Mouse (Mus musculus) cerebellum, adult 8-10 months (tissue): ENCODE data around the gene Ltbp1.
A peak's percentile ranks its signal among the peaks of the same experiment; 100 is the strongest.

ENCODE experiments used
- DNase-seq: peaks from one replicate; pipeline ENCODE4 v3.0.0; 2022

Ltbp1 gene

GRCm38 (mm10) chr17:75371650-75372049 is 366.3 kb downstream of the Ltbp1 start:
- DNase-seq: no peak

DNA sequence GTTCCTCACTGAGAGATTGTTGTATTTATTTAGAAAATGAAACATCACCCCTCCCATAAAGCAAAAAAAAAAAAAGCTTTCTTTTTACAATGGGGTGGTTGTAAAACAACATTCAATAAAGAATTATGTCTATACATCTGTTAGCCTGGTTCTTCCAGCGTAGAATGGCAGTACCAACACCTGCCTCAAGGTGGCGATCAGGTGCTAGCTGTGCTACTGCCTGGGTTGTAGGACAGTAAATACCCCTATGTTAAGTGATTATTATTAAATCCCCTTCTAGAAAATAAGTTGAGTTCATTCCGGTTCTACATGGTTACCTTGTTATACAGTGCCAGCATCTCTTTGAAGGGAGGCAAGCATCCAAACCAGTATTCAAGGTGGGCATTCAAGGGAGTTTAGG is 367.0 kb downstream of the Ltbp1 start:
- DNase-seq: peak; percentile 6

GRCm38 (mm10) chr17:75374287-75375024 is 369.1 kb downstream of the Ltbp1 start:
- no peak for DNase-seq

GRCm38 (mm10) chr17:75378256-75378871 is 373.0 kb downstream of the Ltbp1 start:
- DNase-seq: no peak

DNA sequence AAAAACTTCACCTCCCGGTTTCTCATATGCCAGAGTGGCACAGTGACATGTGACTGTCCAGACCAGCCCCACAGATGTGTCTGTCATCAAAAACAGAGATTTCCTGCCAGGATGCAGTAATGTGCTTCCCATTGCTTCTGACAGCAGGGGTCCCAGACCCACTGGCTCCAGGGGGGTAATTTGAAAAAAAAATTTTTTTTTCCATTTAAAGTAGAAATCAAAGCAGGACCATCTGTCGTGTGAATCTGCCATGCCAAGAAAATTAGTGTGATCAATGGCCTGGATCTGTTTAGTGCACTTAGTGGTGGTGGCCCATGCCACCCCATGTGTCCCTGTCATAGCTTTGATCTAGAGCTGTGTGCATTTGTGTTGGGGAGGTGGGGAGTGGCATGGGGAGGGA is 374.8 kb downstream of the Ltbp1 start:
- DNase-seq: no peak

- no peak for DNase-seq
These were observed 383.0 kb downstream of the Ltbp1 start for GRCm38 (mm10) chr17:75388402-75388801.

DNA sequence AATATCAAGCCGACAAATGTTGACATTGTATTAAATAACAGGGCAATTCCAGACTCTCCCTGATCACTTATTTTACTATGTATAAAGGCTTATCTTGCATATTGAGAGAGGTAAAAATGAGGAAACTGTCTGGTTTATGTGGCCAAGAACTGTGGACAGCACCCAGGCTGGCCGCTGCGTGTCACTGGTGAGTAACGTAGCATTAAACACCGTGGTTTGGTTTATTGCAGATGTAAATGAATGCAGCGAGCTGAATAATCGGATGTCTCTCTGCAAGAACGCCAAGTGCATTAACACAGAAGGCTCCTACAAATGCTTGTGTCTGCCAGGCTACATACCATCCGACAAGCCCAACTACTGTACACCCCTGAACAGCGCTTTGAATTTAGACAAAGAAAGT is 384.8 kb downstream of the Ltbp1 start:
- DNase-seq: no peak

DNA sequence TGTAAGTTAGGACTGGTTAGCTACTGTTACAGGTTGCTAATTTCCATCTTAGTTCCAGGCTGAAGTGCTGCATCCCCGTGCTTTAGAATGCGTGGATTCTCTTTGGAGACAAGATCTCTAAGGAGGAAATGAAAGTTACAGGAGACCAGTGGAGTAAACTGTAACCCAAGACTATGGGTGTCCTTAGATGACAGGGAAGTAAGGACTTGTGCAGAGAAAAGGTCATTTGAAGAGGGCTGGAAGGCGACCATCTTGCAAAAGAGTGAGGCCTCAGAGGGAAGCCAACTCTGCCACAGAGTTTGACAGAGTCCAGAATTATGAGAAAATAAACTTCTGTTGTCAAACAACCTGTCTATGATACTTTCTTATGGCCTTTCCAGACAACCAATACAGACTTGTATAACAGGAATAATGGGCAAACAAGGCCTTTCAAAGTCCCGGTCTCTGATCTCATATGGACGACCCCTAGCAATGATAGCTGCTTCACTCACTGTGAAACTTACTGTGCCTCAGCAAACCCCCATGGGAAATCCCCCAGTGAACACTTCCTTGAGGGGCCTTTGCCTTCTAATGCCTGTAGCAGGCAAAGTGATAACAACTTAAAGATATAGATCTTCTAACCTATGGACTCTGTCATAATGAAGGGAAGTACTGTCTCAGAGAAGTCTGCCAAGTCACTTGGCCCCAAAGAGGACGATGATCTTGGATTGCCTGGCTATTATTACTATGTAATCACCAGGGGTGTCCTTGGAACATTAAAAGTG is 386.2 kb downstream of the Ltbp1 start:
- no peak for DNase-seq

DNA sequence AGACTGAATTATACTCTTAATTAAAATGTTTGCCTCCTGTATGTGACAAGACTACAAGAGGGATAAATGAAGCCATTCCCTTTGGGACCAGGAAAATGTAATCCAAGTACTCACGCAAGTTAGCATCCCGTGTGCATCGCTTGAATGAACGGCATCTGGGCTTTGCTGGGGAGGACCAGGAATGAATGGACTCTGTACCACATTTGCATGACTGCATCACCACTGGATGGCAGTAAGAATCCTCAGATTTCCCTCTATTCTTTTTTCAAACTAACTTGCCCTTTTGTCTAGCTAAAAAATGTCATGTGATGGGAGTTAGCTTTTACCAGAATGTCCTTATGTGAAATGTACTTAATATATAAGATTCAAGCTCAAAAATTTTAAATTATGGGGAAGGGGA is 401.0 kb downstream of the Ltbp1 start:
- DNase-seq: no peak

DNA sequence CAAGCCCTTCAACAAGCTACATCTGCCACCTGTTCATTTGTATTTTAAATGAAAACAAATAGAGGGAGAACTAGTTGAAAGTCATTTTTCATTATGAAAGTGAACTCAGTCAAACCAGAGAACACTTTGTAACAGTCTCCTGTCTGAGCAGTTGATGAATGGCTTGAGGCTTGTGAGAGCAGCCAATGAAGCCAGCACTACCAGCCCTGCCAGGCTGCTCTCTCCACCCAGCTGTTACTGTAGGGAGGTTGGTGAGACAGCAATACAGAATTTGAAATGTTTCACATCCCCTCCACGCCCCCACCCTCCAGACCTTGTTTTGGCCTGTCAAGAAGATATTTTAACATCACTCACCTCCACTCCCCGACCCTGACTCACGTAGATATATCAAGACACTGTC is 411.5 kb downstream of the Ltbp1 start:
- no peak for DNase-seq

DNA sequence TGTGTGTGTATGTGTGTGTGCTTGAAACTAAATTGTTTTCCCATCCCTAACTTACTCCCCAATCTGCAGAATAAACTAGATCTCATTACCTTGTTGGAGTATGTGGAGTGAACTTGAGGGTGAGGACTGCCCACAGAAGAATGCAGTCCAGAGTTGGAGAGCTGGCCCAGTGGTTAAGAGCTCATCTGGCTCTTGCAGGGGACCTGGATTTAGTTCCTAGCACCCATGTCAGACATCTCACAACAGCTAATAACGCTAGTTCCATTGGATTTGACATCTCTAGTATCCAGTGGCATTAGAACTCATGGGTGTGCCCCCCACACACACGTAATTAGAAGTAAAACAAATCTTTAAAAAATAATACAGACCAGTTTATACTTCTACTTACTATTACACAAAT is 428.8 kb downstream of the Ltbp1 start:
- DNase-seq: no peak

DNA sequence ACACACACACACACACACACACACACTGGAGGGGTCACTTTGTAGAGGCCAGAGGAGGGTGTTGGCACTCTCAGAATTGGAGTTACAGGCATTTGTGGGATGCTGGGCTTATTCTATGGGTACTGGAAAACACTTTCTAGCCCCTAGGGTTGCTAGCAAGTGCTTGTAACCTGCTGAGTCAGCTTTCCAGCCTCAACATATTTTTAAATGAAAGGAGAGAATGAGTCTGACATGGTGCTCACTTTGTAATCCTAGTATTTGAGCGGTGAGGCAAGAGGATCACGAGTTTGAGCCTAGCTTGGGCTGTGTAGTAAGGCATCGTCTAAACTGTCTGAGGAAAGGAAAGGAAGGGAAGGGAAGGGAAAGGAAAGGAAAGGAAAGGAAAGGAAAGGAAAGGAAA is 429.5 kb downstream of the Ltbp1 start:
- DNase-seq: no peak

- no peak for DNase-seq
These were observed 430.2 kb downstream of the Ltbp1 start, which contains the start of gene Rasgrp3 for GRCm38 (mm10) chr17:75435599-75435998. Gene Rasgrp3 (plus strand): TSS chr17:75435896.

DNA sequence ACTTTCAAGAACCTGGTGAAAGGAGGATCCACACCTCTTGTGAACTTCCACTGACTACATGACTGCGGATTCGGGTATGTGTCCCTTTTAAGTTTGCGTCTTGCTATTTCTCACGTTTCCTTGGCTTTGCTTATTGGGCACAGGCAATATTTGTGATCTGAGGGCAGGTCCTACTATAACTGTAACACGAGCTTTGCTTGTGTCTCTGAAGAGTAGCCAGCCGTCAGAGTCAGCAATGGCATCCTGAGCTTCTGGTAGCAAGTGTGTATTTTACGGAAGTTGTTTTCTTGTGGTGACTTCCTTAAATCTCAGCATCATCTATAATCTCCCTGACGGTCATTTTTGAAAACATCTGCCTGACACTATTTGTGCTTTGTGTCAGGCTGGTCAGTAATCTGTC is 430.7 kb downstream of the Ltbp1 start:
- DNase-seq: no peak

DNA sequence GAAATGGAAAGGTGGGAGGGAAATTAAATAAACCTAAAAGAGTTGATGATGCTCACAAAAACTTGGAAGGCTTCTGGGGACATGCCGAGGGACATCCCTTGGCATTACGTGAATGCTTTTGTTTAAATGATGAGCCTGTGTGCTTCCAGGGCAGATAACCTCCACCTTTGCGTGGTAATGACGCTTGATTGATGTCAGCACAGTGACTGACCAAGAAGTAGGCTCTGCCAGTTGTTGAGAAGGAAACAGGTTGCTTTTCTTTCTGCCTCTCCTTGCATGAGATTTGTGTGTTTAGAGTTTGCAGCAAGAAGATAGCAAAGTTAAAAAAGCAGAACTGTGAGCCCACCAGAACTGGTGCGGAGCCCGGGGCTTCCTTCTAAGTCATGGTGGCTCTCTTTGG is 431.5 kb downstream of the Ltbp1 start:
- DNase-seq: no peak

GRCm38 (mm10) chr17:75437239-75437750 is 431.9 kb downstream of the Ltbp1 start:
- DNase-seq: no peak

- no peak for DNase-seq
These were observed 432.8 kb downstream of the Ltbp1 start for GRCm38 (mm10) chr17:75438162-75438561.

GRCm38 (mm10) chr17:75439062-75439461 is 433.7 kb downstream of the Ltbp1 start:
- no peak for DNase-seq

GRCm38 (mm10) chr17:75440619-75441018 is 435.3 kb downstream of the Ltbp1 start:
- no peak for DNase-seq

DNA sequence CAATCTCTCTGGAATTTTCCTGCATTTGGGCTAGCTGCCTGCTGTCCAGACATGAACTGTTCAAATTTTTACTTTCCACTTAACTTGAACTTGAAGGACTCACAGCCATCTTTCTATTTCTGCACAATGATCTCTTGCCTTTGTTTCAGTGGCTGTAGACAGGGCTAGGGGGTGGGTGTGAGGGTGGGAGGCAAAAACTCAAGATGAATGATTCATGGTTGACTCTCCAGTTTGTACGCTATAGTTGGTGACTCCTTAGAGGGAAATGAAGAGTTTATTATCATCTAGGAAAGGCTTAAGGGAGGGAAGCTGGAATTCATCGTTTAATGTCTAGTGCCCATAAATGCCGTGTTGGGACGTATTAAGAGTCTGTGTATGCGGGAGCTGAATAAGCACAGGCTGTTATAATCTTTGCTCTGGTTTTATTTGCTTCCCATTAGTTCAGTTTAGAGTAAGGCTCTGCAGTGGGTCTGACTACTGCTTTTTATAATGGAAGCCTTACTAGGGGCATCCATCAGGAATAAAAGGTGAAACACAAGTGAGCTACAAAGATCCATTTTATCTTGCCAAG is 436.0 kb downstream of the Ltbp1 start:
- DNase-seq: no peak
